Mouse (Mus musculus) kidney, adult 9 months (tissue): ENCODE data around the gene Supt6.

Experiments
- DNase-seq: peaks from one replicate; pipeline ENCODE4 v3.0.0; 2022

The Supt6 gene

DNA sequence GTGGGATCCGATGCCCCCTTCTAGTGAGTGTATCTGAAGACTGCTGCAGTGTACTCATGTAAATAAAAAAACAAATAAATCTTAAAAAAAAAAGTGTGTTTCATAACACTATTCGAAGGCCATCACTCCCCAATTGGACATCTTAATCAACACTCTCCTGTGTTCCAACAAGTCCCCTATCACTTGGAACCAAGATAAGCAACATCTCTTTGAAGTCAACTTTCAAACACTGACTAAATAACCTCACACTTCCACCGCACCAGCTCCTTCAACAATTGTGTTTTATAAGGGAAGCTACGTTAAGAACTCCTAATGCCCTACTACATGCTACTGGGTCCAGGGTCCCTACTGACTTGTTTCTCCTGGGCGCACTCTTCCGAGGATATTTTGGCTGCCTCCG is 63.3 kb downstream of the Supt6 start:
- DNase-seq = no peak

GRCm38 (mm10) chr11:78181830-78182357 is 63.9 kb downstream of the Supt6 start:
- no peak for DNase-seq

DNA sequence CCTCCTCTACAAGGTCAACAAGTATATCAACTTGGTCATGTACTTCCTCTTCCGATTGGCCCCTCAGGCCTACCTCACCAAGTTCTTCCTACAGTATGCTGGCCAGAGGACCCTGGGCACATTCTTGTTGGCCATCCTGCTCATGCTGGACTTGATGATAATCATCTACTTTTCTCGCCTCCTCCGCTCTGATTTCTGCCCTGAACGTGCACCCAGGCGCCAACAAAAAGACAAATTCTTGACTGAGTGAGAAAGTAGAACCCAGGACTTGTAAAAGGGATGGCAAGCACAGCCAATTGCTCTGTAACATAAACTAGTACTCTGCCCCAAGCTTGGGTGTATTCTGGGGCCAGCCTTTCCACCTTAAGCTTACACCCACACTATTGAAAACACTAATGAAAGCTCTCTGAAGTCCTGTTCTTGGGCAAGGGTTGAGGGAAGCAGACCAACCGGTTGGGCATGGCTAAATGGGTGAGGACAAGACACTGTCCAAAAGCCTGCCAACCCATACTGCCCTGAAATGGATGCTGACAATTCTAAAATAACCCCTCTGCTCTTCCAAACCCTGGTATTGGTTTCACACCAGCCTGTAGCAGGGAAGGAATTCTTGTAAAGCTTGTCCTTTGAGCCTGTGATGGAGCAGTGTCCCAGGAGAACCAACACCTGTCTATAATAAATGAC is 65.6 kb downstream of the Supt6 start:
- no peak for DNase-seq

GRCm38 (mm10) chr11:78179438-78179999 is 66.3 kb downstream of the Supt6 start:
- DNase-seq = no peak

DNA sequence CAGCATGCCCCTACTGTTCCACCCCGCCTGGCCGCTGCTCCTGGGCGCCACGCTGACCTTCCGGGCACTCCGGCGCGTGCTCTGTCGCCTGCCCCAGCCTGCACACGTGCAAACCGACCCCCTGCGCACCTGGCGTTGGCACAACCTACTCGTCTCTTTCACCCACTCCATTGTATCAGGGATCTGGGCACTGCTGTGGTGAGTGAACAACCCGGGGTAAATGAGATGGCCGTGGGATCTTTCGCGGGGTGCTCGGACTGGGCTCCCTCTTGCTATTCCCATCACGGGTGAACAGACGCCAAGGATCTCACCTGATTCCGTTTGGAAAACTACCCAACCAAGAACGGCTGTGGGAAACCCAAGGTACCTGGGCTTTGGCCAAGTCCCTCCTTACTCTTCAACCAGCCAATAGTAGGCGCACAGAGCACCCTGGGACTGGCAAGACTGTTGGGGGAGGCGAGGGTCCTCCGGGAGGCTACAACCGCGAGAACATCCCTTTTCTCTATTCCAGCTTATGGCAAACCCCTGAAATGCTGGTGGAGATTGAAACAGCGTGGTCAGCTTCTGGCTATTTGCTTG is 66.8 kb downstream of the Supt6 start:
- peak; percentile 93 for DNase-seq

DNA sequence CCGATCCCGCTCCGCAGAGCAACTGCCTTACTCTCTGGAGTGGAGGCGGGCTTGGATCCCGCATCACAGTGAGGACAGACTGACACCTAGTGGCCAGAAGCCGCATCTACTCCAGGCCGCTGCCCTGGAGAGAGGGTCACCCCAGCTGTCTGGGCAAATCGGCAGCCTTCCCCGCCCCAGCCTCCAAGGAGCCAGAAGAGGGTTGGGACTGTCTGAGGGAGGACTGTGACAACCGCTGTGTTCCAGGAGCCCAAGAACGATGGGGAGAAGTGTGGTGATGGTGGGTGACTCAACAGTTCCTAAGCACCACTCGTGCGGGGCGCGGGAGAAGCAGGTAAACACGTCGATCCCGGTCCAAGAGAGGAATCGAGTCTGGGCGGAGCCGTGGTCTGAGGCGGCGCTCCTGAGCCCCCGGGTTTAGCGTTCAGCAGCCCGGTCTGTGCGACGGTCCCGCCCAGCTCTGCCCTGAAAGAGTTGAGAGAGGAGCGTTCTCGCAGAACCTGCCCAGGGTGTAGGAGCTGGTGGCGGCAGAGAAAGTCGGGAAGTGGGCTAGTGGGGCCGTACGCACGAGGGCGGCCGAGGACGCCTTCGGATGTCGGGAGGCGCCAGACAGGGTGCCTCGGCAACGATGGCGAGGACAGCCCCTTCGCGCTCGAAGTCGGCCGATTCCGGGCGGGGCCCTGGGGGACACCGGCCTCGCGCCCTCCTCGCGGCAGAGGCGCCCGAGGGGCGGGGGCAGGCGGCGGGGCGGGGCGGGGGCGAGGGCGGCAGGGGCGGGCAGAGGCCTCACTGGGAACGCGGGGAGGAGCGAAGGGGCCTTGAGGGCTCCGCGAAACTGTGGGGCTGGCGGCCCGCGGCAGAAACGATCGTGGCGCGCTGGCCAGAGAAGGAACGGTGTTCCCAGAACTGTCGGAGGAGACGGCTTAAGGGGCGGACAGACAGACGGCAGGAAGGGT is 67.6 kb downstream of the Supt6 start:
- DNase-seq = peak; percentile 99

GRCm38 (mm10) chr11:78177437-78177836 is 68.3 kb downstream of the Supt6 start:
- DNase-seq = peak; percentile 96

DNA sequence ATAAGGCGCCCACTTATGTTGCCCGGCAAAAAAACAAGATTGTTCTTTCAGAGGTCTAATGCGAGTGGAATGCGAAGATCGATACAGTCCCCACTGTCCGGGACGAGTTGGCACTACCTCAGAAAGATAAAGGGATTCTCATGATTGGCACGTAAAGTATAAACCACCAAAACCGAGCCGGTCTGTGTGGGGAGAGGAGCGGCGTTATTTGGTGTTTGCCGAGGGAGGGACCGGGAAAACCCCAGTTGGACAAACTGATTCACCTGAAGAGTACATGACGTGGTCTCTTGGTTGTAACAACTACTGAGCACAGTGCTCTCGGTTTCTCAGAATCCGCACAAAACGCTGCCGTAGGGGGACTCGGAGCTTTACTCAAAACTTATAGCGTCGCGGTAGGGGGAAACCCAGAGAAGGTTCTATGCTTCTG is 68.9 kb downstream of the Supt6 start:
- no peak for DNase-seq

DNA sequence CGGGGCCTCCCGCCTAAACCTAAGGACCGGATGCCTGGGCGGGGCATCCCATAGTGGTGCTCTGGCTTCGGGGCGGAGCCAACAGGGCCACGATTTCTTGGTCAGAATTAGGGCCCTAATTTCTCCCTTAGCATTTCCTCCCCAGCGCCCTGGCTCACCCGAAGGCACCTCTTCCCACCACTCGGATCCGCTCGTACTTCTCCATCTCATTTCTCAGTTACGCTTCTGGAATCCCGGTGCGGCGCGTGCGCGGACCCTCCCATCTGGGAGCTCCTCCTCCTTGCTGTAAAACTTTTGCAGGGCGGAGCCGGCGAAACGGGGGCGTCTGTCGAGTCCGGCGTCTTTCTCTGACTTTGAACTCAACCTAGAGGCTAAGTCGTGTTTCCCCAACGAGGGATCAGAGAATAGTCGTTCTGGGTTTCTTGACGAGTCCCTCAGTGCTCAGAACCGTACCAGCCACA is 69.4 kb downstream of the Supt6 start, which contains the start of the genes Nek8 and Tlcd1:
Gene Nek8, minus strand, starts transcription at position 274 of the 461 bp plus-strand sequence.
Gene Tlcd1, plus strand, starts transcription at position 310 of the 461 bp plus-strand sequence.
- peak; percentile 98 for DNase-seq

DNA sequence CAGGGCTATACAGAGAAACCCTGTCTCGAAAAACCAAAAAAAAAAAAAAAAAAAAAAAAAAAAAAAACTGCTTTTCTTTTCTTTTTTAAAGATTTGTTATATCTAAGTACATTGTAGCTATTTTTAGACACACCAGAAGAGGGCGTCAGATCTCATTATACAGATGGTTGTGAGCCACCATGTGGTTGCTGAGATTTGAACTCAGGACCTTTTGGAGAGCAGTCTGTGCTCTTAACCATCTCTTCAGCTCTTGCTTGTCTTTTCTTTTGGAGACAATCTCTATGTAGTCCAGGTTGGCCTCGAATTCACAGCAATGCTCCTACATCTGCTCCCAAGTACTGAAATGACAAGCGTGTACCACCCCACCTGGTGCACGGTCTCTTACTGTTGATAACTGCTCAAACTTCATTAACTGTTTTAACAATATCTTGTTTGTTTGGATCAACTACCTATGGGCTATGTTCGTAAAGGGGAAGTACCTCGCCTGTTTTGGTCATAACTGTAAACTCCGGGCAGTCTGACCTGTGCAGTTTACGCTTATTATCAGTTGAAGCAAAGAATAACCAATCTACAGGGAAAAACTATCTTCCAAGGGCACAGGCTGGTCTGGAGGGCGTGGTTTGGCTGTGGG is 69.9 kb downstream of the Supt6 start:
- DNase-seq = no peak

DNA sequence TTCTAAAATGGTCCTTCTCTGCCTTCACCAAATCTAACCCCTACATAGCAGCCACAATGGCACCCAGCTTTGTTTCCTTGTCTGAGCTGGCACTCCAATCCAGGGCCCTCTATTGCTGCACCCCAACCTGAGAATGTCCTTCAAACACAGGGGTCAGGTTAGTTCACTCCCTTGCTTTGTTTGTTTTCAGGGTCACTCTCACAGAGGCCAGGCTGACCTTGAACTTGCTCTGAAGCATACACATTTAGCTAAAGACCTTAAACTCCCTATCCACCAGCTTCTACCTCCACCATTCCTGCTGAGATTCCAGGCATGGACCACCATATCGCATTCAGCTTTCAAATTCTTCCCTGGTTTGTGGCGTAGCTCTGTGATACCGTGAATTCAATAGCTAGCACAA is 71.3 kb downstream of the Supt6 start:
- DNase-seq = no peak

DNA sequence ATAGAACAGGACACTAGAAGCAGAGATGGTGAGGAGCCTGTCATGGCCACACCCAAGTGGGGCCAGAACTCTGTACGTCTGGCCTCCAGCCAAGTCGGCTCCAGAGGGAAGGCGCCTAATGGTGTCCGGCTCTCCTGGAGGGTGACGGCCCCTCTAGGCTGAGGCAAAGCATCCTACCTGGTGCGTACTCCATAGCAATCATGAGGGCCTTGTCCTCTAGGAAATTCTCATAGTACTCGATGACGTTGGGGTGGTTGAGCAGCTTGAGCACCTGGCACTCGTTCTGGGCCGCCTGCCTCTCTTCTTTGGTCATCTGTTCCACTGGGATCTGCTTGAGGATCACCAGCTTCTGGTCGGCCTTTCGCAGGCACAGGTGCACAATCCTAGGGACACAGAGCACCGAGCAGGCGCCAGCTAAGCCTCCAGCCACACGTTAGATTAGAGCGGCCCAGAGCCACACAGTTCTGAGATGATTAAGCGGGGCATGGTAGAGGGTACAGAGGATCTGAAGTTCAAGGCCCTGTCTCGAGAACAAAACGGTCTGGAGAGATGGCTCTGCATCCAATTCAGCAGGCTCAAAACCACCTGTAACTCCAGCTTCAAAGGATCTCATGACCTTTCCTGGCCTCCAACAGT is 72.9 kb downstream of the Supt6 start:
- no peak for DNase-seq

GRCm38 (mm10) chr11:78172034-78172747 is 73.6 kb downstream of the Supt6 start:
- no peak for DNase-seq

DNA sequence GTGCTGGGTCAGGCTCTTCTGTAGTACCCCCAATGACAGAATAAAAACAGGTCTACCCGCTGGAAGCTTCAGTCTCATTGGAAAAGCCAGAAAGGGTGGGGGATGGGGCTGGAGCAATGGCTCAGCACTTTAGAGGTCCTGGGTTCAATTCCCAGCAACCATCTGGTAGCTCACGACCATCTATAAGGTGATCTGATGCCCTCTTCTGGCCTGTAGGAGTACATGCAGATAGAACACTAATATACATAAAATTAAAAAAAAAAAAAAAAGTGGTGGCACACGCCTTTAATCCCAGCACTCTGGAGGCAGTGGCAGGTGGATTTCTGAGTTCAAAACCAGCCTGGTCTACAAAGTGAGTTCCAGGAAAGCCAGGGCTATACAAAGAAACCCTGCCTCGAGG is 74.5 kb downstream of the Supt6 start:
- no peak for DNase-seq

DNA sequence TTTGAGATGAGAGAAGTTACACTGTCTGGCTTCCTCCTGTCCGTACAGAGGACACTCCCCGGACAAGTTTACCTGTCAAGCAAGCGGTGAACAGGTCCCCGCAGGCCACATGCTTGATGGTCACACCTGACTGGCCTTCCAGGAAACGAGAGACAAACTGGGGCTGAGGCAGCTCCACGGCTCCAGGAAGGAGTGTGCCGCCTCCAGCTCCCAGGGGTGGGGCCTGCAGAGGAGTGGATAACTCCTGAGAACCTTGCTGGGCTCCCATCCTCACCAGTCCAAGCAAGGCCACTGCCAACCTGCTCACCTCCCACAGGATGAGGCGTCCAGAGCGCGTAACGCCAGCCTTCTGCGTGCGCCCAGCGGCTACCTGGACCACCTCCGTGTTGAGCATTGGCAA is 75.5 kb downstream of the Supt6 start:
- DNase-seq = no peak

- no peak for DNase-seq
Observed at GRCm38 (mm10) chr11:78168541-78169468, 77.0 kb downstream of the Supt6 start.

- no peak for DNase-seq
Observed at GRCm38 (mm10) chr11:78167257-78167959, 78.4 kb downstream of the Supt6 start.

GRCm38 (mm10) chr11:78166640-78167039 is 79.1 kb downstream of the Supt6 start:
- DNase-seq = no peak

GRCm38 (mm10) chr11:78166161-78166560 is 79.6 kb downstream of the Supt6 start:
- no peak for DNase-seq
